Mouse (Mus musculus): ENCODE measurements around the gene Hist1h2bb.

Hist1h2bb gene

GRCm38 (mm10) chr13:23750839-23751477 is 4.4 kb downstream of the Hist1h2bb start, which contains the start of gene Hist1h2ab:
Hist1h2ab (plus strand) TSS chr13:23751126.
- peak; percentile 15 for DNase-seq

DNA sequence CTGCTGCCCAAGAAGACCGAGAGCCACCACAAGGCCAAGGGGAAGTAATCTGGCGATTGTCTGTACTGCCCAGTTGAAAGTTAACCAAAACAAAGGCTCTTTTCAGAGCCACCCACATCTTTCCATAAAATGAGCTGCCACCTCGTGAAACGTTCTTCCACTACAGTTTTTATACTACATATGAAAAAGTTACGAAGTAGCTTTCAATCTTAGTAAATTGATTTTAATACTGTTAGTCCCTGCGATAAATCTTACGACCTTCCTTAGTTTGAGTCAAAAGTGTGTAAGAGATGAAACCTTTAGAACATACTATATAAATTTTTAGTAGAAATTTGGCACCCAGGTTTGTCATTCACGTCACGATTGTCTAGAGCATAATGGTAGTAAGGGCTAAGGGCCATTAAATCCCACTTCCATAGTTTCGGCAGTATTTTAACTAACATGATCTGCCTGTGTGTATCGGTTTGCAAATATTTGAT is 5.0 kb downstream of the Hist1h2bb start:
- no peak for DNase-seq

- DNase-seq: peak; percentile 92
Measured at GRCm38 (mm10) chr13:23752067-23752741, 5.7 kb downstream of the Hist1h2bb start, which contains the start of gene Hist1h3b. Hist1h3b (plus strand) TSS chr13:23752267.

DNA sequence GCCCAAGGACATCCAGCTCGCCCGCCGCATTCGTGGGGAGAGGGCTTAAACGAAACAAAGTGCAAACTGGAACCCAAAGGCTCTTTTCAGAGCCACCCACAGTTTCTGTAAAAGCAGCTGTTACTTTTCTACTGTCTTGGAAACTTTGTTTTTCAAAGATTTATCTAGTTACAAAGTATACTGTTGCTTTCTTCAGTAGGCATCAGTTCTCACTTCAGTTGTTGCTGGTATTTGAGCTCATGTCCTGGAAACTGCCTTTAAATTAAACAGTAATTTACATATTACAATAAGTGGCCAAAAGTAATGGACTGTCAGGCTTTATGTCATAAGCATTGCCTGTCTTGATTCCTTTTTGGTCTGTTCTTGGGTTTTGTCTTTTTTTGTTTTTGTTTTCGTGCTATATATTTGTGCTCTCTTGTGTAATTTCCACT is 6.2 kb downstream of the Hist1h2bb start:
- no peak for DNase-seq

GRCm38 (mm10) chr13:23753314-23754078 is 7.0 kb downstream of the Hist1h2bb start:
- no peak for DNase-seq

- no peak for DNase-seq
Measured at GRCm38 (mm10) chr13:23755000-23755399, 8.5 kb downstream of the Hist1h2bb start.

- peak; percentile 91 for DNase-seq
Measured at GRCm38 (mm10) chr13:23756790-23757189, 10.3 kb downstream of the Hist1h2bb start, which contains the start of gene Hist1h4b. Hist1h4b (plus strand) TSS chr13:23757013.

GRCm38 (mm10) chr13:23757211-23757773 is 10.8 kb downstream of the Hist1h2bb start:
- no peak for DNase-seq

GRCm38 (mm10) chr13:23757921-23758320 is 11.4 kb downstream of the Hist1h2bb start:
- DNase-seq: no peak

DNA sequence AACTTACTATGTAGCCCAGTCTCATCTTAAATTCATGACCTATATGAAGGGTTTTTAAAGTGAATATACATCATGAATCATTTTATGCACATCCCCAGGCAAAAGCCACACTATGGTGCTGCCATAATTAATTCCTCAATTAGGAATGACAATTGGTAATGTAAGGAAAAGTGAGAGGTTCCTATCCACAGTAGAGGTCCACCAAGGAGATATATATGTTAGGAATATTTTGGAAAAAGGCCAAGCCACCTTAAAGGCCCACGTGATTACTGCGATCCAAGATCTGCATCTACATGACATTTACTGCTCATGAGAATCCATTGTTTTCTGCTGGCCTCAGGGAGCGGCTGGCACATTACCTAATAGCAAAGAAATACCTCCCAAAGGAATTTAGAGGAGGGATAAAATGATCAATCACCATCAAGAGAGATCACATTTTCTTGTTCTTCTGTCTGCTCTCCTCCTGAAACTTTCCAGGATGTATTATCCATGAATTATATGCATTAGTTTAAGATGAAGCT is 12.8 kb downstream of the Hist1h2bb start:
- no peak for DNase-seq

DNA sequence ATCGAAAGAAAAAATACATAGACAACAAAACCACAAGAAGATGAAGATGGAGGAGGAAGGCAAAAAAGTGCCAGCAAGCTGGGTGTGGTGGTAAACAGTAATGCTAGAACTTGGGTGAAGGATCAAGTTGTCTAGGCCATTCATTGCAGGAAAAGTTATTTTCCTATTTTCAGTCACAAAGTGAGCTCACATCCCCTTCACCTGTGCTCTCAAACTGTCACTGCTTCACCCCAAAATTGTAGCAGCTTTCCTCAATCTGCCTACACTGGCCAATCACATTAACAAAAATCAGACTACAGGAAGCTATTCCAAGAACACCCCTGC is 13.3 kb downstream of the Hist1h2bb start:
- DNase-seq: no peak

GRCm38 (mm10) chr13:23760240-23760971 is 13.9 kb downstream of the Hist1h2bb start:
- DNase-seq: no peak

- DNase-seq: peak; percentile 99
Measured at GRCm38 (mm10) chr13:23760972-23761864, 14.7 kb downstream of the Hist1h2bb start, which contains the start of gene Hist1h4a. Hist1h4a (minus strand) TSS chr13:23761230.

DNA sequence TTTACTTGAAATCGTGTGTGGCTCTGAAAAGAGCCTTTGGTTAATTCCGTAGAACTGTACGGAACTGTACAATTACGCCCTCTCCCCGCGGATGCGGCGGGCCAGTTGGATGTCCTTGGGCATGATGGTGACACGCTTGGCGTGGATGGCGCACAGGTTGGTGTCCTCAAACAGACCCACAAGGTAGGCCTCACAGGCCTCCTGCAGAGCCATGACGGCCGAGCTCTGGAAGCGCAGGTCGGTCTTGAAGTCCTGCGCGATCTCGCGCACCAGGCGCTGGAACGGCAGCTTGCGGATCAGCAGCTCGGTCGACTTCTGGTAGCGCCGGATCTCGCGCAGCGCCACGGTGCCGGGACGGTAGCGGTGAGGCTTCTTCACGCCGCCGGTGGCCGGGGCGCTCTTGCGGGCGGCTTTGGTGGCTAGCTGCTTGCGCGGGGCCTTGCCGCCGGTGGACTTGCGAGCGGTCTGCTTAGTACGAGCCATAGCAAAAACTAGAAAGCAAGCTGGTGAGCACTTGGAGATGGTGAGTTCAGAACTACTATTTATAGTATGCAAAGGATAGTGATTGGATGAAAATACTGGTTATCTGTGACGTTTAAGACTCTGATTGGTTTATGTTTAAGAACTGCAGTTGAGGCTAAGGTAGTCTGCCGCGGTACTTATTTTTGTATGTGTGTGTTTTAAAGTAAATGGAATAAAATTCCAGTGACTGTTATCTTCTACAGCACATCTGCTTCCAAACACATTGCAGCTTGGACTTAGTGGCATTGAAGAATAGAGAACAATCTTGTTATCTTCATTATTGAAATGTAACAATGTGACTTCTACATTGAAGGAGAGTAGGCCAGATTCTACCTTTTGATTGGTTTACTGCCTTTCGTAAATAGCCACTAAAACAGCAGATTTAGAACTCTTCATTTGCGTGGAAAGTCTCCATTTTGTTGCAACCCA is 15.6 kb downstream of the Hist1h2bb start, which contains the start of gene Hist1h3a:
TSS of gene Hist1h3a (minus strand) at position 516 of the 951 bp plus-strand sequence.
- peak; percentile 70 for DNase-seq

DNA sequence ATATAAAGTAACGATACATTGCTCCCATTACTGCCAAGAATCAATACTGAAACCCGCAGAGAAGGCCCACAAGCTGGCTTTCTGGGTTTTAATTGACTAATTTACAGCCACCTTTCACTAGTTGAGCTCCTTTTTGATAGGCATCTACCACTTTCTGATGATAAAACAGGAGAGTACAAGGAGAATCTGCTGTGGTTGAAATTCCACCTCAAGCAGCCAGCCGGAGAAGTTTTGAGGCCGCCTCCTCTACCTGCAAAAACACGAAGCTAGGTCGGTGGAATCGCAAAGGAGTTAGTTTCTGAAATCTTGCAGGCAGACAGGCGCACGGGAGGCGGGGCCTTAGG is 16.7 kb downstream of the Hist1h2bb start:
- DNase-seq: no peak

- DNase-seq: peak; percentile 83
Measured at GRCm38 (mm10) chr13:23763586-23764323, 17.2 kb downstream of the Hist1h2bb start, which contains the start of gene Hist1h1a. Hist1h1a (plus strand) TSS chr13:23763666.

DNA sequence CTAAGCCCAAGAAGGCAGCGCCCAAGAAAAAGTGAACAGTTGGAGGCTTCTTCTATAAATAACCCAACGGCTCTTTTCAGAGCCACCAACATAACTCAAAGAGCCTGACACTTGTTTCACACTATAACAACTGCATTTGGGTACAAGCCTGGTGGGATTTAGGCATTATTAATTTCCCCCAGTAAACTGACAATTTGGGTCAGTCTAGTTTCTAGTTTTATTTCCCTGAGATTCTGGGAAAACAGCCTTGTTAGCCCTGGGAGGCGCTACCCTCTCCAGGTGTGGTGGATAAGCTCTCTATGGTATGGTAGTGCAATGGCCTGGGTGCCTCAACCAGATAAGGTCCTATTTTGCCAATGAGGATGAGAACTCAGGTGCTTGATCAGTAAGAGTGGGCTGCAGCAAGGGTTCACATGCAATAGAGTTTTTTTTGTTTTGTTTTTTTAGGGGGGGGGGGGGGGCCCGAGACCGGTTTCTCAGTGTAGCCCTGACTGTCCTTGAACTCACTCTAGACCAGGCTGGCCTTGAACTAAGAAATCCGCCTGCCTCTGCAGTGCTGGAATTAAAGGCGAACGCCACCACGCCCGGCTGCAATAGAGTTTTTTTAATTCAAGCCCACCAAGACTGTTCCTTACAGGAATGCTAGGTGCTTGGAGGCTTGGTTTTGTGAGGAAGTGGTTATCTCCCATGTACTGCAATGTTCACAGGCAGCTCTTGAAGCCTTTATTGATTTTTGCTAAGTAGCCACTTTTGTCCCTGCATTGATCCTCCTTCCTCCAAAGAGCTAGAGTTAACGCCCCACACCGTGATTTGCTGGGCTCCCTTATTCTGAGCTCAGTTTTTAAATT is 18.0 kb downstream of the Hist1h2bb start:
- DNase-seq: no peak

DNA sequence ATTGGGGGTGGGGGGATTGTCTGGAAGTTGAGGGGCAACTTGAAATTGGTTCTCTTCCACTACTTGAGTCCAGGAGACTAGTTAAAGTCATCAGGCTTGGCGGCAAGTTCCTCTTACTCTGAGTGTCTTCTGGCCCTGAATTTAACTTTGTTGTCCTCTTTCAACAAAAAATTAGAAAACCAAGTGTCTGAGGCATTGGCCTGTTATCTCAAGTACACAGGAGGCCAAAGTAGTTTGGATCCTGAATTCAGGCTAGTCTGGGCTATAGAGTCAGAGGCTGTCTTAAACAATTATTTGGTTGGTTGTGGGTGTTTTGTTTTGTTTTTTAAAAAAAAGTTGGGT is 18.6 kb downstream of the Hist1h2bb start:
- no peak for DNase-seq

All from right cerebral cortex, adult 18-20 months (tissue).